Comparison of ENCODE assay signal across 23 mouse cellular contexts in genomic region chr3:156353430-156353829, GRCm38 (mm10).
"Had no signal": no experiment of that assay in that cellular context is flagged by ENCODE, and none has a peak within 500 bp of the region (broad histone marks: within the 10 kb centered on the region; RNA-seq: fewer than 3 reads in every experiment).

No protein-coding gene starts in this region.

- H3K27ac ChIP-seq: liver, embryonic 13.5 days; liver, embryonic 15.5 days; lung, embryonic 15.5 days; macrophage; midbrain, embryonic 10.5 days; midbrain, embryonic 12.5 days had no signal

- H3K9me3 ChIP-seq: liver, embryonic 13.5 days; liver, embryonic 15.5 days; lung, embryonic 15.5 days; midbrain, embryonic 10.5 days; midbrain, embryonic 12.5 days had no signal

- H3K36me3 ChIP-seq: liver, embryonic 13.5 days; liver, embryonic 15.5 days; lung, embryonic 15.5 days; midbrain, embryonic 10.5 days; midbrain, embryonic 12.5 days had no signal

- H3K4me1 ChIP-seq: liver, embryonic 13.5 days; liver, embryonic 15.5 days; lung, embryonic 15.5 days; megakaryocyte, embryonic 14.5 days; midbrain, embryonic 10.5 days; midbrain, embryonic 12.5 days had no signal

- H3K4me3 ChIP-seq: liver, embryonic 13.5 days; liver, embryonic 15.5 days; lung, embryonic 15.5 days; midbrain, embryonic 10.5 days; midbrain, embryonic 12.5 days; myocyte had no signal

- H3K27me3 ChIP-seq: liver, embryonic 13.5 days; liver, embryonic 15.5 days; lung, embryonic 15.5 days; megakaryocyte, embryonic 14.5 days; midbrain, embryonic 12.5 days had no signal

- ATAC-seq: liver, postnatal 0 days; lung, postnatal 0 days; midbrain, embryonic 16.5 days had no signal

- H3K4me2 ChIP-seq: liver, embryonic 13.5 days; liver, embryonic 15.5 days; lung, embryonic 15.5 days; midbrain, embryonic 12.5 days had no signal

- DNase-seq: liver, embryonic 13.5 days; liver, postnatal 0 days; lung, adult 2 months; lung, postnatal 14 days; lung, postnatal 36 days; midbrain, embryonic 14.5 days; retina, postnatal 1 day; right cerebral cortex, adult 18-20 months; right cerebral cortex, postnatal 25 days; right cerebral cortex, postnatal 4 days; spleen, adult 18-20 months; thymus, adult 18-20 months; thymus, postnatal 14 days; thymus, postnatal 36 days had no signal

- H3K9ac ChIP-seq: liver, embryonic 13.5 days; liver, embryonic 15.5 days; liver, postnatal 0 days; lung, embryonic 15.5 days; midbrain, embryonic 12.5 days had no signal
